Mouse (Mus musculus): ENCODE measurements around the gene H2-Eb2. TPM values are rescaled to one million over a fixed set of nuclear protein-coding genes. Genes with fewer than 3 reads are reported as not detected.

Gene H2-Eb2
- total RNA-seq (2014; rRNA removed) = 0.15 TPM in 1 of 2 replicates, not detected in the other
- polyA plus RNA-seq (2015; fragmentation: Nextera tagmentation; extraction: Ambion mirVana) = 0.04 TPM in 1 of 2 replicates, not detected in the other

- H3K27ac ChIP-seq (ENCODE audit: low read depth, low read length) = no peak within 1 kb of the TSS
- no peaks in the 10 kb centered on the region for H3K27me3 ChIP-seq (ENCODE audit: insufficient read depth, low read length)
- no peak for TF ChIP-seq CTCF (IDR thresholded peaks at IDR 0.05; ENCODE audit: low read depth)
- no peak within 1 kb of the TSS for H3K4me3 ChIP-seq (ENCODE audit: low read depth, low read length)
- DNase-seq (no peak), ATAC-seq (no peak)
- no peaks in the 10 kb centered on the region for H3K4me1 ChIP-seq (ENCODE audit: insufficient read depth)
- no peak within 1 kb of the TSS for H3K4me2 ChIP-seq (ENCODE audit: low read depth)
- H3K36me3 ChIP-seq (ENCODE audit: insufficient read depth) = no peaks in the 10 kb centered on the region
- no peak within 1 kb of the TSS for H3K9ac ChIP-seq
- 52% methylated on average over 4 of the region's 4 CpGs for WGBS
- H3K9me3 ChIP-seq (ENCODE audit: low read length) = no peaks in the 10 kb centered on the region
These were observed at the start of gene H2-Eb2 for GRCm38 (mm10) chr17:34325436-34325835. H2-Eb2 (plus strand) TSS chr17:34325665.

- Histone ChIP-seq H3K36me3 (ENCODE audit: insufficient read depth) (no peaks in the 10 kb centered on the region), H3K4me3 (ENCODE audit: low read depth, low read length) (no peak overlapping the region), H3K4me1 (ENCODE audit: insufficient read depth) (no peaks in the 10 kb centered on the region), H3K27ac (ENCODE audit: low read depth, low read length) (no peak overlapping the region), H3K4me2 (ENCODE audit: low read depth) (no peak overlapping the region), H3K27me3 (ENCODE audit: insufficient read depth, low read length) (no peaks in the 10 kb centered on the region), H3K9ac (no peak overlapping the region), H3K9me3 (ENCODE audit: low read length) (no peaks in the 10 kb centered on the region; the same call in 1 of the 2 replicates)
- whole genome bisulfite sequencing = 89% methylated on average over 1 of the region's 1 CpGs
- TF ChIP-seq CTCF (IDR thresholded peaks at IDR 0.05; ENCODE audit: low read depth) = no peak
- no peak for DNase-seq
- ATAC-seq = no peak
These were observed 44.9 kb upstream of the H2-Eb2 start for GRCm38 (mm10) chr17:34280499-34281038.

- ATAC-seq (no peak), DNase-seq (no peak)
- Histone ChIP-seq H3K9me3 (ENCODE audit: low read length) (no peaks in the 10 kb centered on the region), H3K36me3 (ENCODE audit: insufficient read depth) (no peaks in the 10 kb centered on the region), H3K9ac (no peak overlapping the region), H3K4me3 (ENCODE audit: low read depth, low read length) (no peak overlapping the region), H3K27ac (ENCODE audit: low read depth, low read length) (no peak overlapping the region), H3K27me3 (ENCODE audit: insufficient read depth, low read length) (no peaks in the 10 kb centered on the region), H3K4me2 (ENCODE audit: low read depth) (no peak overlapping the region), H3K4me1 (ENCODE audit: insufficient read depth) (no peaks in the 10 kb centered on the region)
- WGBS = 82% methylated on average over 1 of the region's 1 CpGs
- TF ChIP-seq CTCF (IDR thresholded peaks at IDR 0.05; ENCODE audit: low read depth) = no peak
These were observed 43.6 kb upstream of the H2-Eb2 start for GRCm38 (mm10) chr17:34281836-34282235.

- no peak for TF ChIP-seq CTCF (IDR thresholded peaks at IDR 0.05; ENCODE audit: low read depth)
- H3K4me1 ChIP-seq (ENCODE audit: insufficient read depth) = no peaks in the 10 kb centered on the region
- no peak overlapping the region for H3K9ac ChIP-seq
- no peak overlapping the region for H3K27ac ChIP-seq (ENCODE audit: low read depth, low read length)
- H3K9me3 ChIP-seq (ENCODE audit: low read length) = no peaks in the 10 kb centered on the region
- H3K4me3 ChIP-seq (ENCODE audit: low read depth, low read length) = no peak overlapping the region
- H3K36me3 ChIP-seq (ENCODE audit: insufficient read depth) = no peaks in the 10 kb centered on the region
- WGBS = 69% methylated on average over 4 of the region's 4 CpGs
- no peak for DNase-seq
- no peak for ATAC-seq
- H3K4me2 ChIP-seq (ENCODE audit: low read depth) = no peak overlapping the region
- no peaks in the 10 kb centered on the region for H3K27me3 ChIP-seq (ENCODE audit: insufficient read depth, low read length)
These were observed 40.1 kb upstream of the H2-Eb2 start for GRCm38 (mm10) chr17:34285371-34285770.

- no peak for DNase-seq
- Histone ChIP-seq H3K4me1 (ENCODE audit: insufficient read depth) (no peaks in the 10 kb centered on the region), H3K36me3 (ENCODE audit: insufficient read depth) (no peaks in the 10 kb centered on the region), H3K4me2 (ENCODE audit: low read depth) (no peak overlapping the region), H3K4me3 (ENCODE audit: low read depth, low read length) (no peak overlapping the region), H3K9me3 (ENCODE audit: low read length) (no peaks in the 10 kb centered on the region), H3K27me3 (ENCODE audit: insufficient read depth, low read length) (no peaks in the 10 kb centered on the region), H3K27ac (ENCODE audit: low read depth, low read length) (no peak overlapping the region), H3K9ac (no peak overlapping the region)
- ATAC-seq = no peak
- TF ChIP-seq CTCF (IDR thresholded peaks at IDR 0.05; ENCODE audit: low read depth) = peak; percentile 27; the same call in 1 of the 2 replicates
- 40% methylated on average over 4 of the region's 4 CpGs for WGBS
These were observed 39.6 kb upstream of the H2-Eb2 start for GRCm38 (mm10) chr17:34285848-34286247.

GRCm38 (mm10) chr17:34286501-34286900, 39.0 kb upstream of the H2-Eb2 start:
- no peaks in the 10 kb centered on the region for H3K9me3 ChIP-seq (ENCODE audit: low read length)
- WGBS = 82% methylated on average over 5 of the region's 5 CpGs
- no peak for TF ChIP-seq CTCF (IDR thresholded peaks at IDR 0.05; ENCODE audit: low read depth)

GRCm38 (mm10) chr17:34286999-34287398, 38.5 kb upstream of the H2-Eb2 start:
- Histone ChIP-seq H3K4me3 (ENCODE audit: low read depth, low read length) (no peak overlapping the region), H3K36me3 (ENCODE audit: insufficient read depth) (no peaks in the 10 kb centered on the region), H3K9ac (no peak overlapping the region), H3K4me2 (ENCODE audit: low read depth) (no peak overlapping the region), H3K9me3 (ENCODE audit: low read length) (no peaks in the 10 kb centered on the region), H3K27ac (ENCODE audit: low read depth, low read length) (no peak overlapping the region), H3K4me1 (ENCODE audit: insufficient read depth) (no peaks in the 10 kb centered on the region), H3K27me3 (ENCODE audit: insufficient read depth, low read length) (no peaks in the 10 kb centered on the region)
- TF ChIP-seq CTCF (IDR thresholded peaks at IDR 0.05; ENCODE audit: low read depth) = no peak
- 70% methylated on average over 6 of the region's 6 CpGs for WGBS
- no peak for ATAC-seq
- no peak for DNase-seq

More at GRCm38 (mm10) chr17:34286501-34286900, 39.0 kb upstream of the H2-Eb2 start:
- Histone ChIP-seq H3K27me3 (ENCODE audit: insufficient read depth, low read length) (no peaks in the 10 kb centered on the region), H3K9ac (no peak overlapping the region), H3K4me3 (ENCODE audit: low read depth, low read length) (no peak overlapping the region), H3K27ac (ENCODE audit: low read depth, low read length) (no peak overlapping the region), H3K36me3 (ENCODE audit: insufficient read depth) (no peaks in the 10 kb centered on the region), H3K4me2 (ENCODE audit: low read depth) (no peak overlapping the region), H3K4me1 (ENCODE audit: insufficient read depth) (no peaks in the 10 kb centered on the region)
- no peak for DNase-seq
- no peak for ATAC-seq

Data from forebrain, postnatal 0 days (tissue).